Mouse (Mus musculus): Measurements from ENCODE around the gene 1700025G04Rik. TPM values are rescaled to one million over a fixed set of nuclear protein-coding genes. Genes with fewer than 3 reads are reported as not detected.

Gene 1700025G04Rik
- total and polyA plus RNA-seq, 2 experiments from 2014 or later = 13.0 to 46.1 TPM

DNA sequence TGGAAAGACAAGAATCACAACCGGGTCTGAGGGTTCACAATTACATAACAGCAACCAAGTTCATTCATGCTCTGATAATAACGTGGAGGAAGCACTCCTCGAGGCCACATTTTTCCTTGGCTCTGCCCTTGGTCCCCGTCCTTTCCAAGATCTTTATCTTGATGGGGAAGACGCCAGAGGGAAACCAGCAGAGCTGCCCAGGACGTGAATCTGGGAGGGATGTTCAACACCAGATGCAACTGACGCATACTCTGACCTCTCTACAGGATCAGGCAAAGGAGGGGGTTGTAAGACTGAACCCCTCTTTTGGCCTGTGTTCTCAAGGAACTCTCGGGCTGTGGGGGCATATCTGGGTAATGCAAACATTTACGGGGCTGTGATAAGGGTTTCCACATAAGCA, 38.1 kb downstream of the 1700025G04Rik start:
- no peaks in the 10 kb centered on the region for H3K9me3 ChIP-seq (replicated peaks; ENCODE audit: control insufficient read depth, low read length)
- DNase-seq (ENCODE audit: low spot score) = no peak
- no peak overlapping the region for H3K4me3 ChIP-seq (ENCODE audit: low read depth, low read length)
- H3K9ac ChIP-seq (replicated peaks; ENCODE audit: low read depth, low read length) = no peak overlapping the region
- no peak for TF ChIP-seq CTCF (IDR thresholded peaks at IDR 0.05; ENCODE audit: low read depth)
- TF ChIP-seq EP300 (IDR thresholded peaks at IDR 0.05; ENCODE audit: low read depth) = no peak
- no peaks in the 10 kb centered on the region for H3K36me3 ChIP-seq (replicated peaks; ENCODE audit: control insufficient read depth, insufficient read depth, low read length)
- H3K4me2 ChIP-seq (ENCODE audit: low read depth, low read length) = no peak overlapping the region
- peaks cover 12% of the 10 kb centered on the region for H3K4me1 ChIP-seq (ENCODE audit: control insufficient read depth, insufficient read depth)
- H3K27me3 ChIP-seq (ENCODE audit: control insufficient read depth, insufficient read depth, low read length) = no peaks in the 10 kb centered on the region
- WGBS = 37% methylated on average over 9 of the region's 9 CpGs
- H3K27ac ChIP-seq (ENCODE audit: low read depth) = no peak overlapping the region
- no peak for ATAC-seq (ENCODE audit: insufficient read depth, low read depth)

DNA sequence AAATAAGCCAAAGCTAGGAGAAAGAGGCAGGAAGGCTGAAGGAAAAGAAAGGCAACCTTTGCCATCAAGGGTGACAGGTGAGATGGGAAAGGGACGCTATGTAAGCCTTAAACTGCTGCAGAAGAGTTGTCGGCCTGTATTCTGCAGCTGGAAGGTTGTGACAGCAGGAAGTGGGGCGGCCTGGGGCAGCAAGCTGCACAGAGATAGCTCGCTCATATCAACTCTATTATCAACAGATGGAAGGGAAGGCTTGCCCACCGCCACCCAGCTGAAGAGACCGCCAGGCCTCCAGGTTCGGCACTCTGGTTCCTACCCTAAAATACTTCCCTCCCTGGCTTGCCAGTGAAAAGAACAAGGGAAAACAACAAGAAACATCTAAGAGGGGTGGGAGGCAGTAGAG, 39.9 kb downstream of the 1700025G04Rik start:
- Histone ChIP-seq H3K27me3 (ENCODE audit: control insufficient read depth, insufficient read depth, low read length) (no peaks in the 10 kb centered on the region), H3K4me3 (ENCODE audit: low read depth, low read length) (no peak overlapping the region), H3K9me3 (replicated peaks; ENCODE audit: control insufficient read depth, low read length) (no peaks in the 10 kb centered on the region), H3K27ac (ENCODE audit: low read depth) (no peak overlapping the region), H3K36me3 (replicated peaks; ENCODE audit: control insufficient read depth, insufficient read depth, low read length) (no peaks in the 10 kb centered on the region), H3K4me1 (ENCODE audit: control insufficient read depth, insufficient read depth) (peaks cover 12% of the 10 kb centered on the region), H3K4me2 (ENCODE audit: low read depth, low read length) (no peak overlapping the region), H3K9ac (replicated peaks; ENCODE audit: low read depth, low read length) (no peak overlapping the region)
- 67% methylated on average over 7 of the region's 7 CpGs for WGBS
- DNase-seq (ENCODE audit: low spot score) (no peak), ATAC-seq (ENCODE audit: insufficient read depth, low read depth) (no peak)
- TF ChIP-seq CTCF (IDR thresholded peaks at IDR 0.05; ENCODE audit: low read depth) (no peak), EP300 (IDR thresholded peaks at IDR 0.05; ENCODE audit: low read depth) (no peak)

DNA sequence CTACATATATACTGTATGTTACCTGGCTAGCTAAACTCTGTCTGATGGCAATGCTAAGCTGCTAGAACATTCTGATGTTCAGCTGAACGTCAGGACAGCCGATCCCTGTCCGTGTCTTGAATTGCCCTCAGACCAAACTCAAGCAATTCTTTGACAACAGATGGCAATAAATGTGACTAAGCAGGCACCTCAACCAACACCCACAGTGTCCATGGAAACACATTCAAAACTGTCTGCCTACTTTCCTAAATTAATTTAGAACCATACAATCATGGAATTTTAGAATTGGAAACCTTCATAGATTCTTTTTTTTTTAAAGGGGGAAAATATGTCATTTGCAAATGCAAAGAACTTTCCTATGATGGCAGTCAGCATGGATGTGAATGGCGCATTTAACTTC, 41.6 kb downstream of the 1700025G04Rik start:
- H3K9ac ChIP-seq (replicated peaks; ENCODE audit: low read depth, low read length) = no peak overlapping the region
- ATAC-seq (ENCODE audit: insufficient read depth, low read depth) = no peak
- TF ChIP-seq EP300 (IDR thresholded peaks at IDR 0.05; ENCODE audit: low read depth) = no peak
- no peak for TF ChIP-seq CTCF (IDR thresholded peaks at IDR 0.05; ENCODE audit: low read depth)
- H3K27me3 ChIP-seq (ENCODE audit: control insufficient read depth, insufficient read depth, low read length) = no peaks in the 10 kb centered on the region
- no peak overlapping the region for H3K4me3 ChIP-seq (ENCODE audit: low read depth, low read length)
- DNase-seq (ENCODE audit: low spot score) = no peak
- H3K27ac ChIP-seq (ENCODE audit: low read depth) = no peak overlapping the region
- peaks cover 12% of the 10 kb centered on the region for H3K4me1 ChIP-seq (ENCODE audit: control insufficient read depth, insufficient read depth)
- H3K4me2 ChIP-seq (ENCODE audit: low read depth, low read length) = no peak overlapping the region
- no peaks in the 10 kb centered on the region for H3K36me3 ChIP-seq (replicated peaks; ENCODE audit: control insufficient read depth, insufficient read depth, low read length)
- WGBS = 93% methylated on average over 4 of the region's 4 CpGs
- no peaks in the 10 kb centered on the region for H3K9me3 ChIP-seq (replicated peaks; ENCODE audit: control insufficient read depth, low read length)

DNA sequence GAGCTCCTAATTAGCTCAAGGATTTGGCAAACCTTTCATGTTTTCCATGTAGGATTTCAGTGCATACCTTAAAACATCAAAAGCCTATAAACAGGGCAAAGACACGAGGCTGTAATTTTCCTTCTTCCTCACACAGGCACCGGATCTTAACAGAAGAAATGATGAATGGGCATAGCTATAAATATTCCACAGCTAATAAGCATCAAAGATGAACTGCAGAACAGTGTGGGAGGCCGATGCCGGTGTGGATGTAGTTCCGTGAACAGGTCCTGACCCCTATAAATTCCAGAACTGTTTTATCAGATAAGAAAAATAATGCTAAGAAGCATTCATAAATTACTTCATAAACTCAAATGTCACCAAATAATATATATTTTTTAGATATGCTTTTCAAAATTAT, 42.5 kb downstream of the 1700025G04Rik start:
- 65% methylated on average over 5 of the region's 5 CpGs for WGBS
- Histone ChIP-seq H3K9ac (replicated peaks; ENCODE audit: low read depth, low read length) (no peak overlapping the region), H3K27ac (ENCODE audit: low read depth) (no peak overlapping the region), H3K9me3 (replicated peaks; ENCODE audit: control insufficient read depth, low read length) (no peaks in the 10 kb centered on the region), H3K4me3 (ENCODE audit: low read depth, low read length) (no peak overlapping the region), H3K4me2 (ENCODE audit: low read depth, low read length) (no peak overlapping the region), H3K36me3 (replicated peaks; ENCODE audit: control insufficient read depth, insufficient read depth, low read length) (no peaks in the 10 kb centered on the region), H3K4me1 (ENCODE audit: control insufficient read depth, insufficient read depth) (peaks cover 12% of the 10 kb centered on the region), H3K27me3 (ENCODE audit: control insufficient read depth, insufficient read depth, low read length) (no peaks in the 10 kb centered on the region)
- DNase-seq (ENCODE audit: low spot score) (no peak), ATAC-seq (ENCODE audit: insufficient read depth, low read depth) (no peak)
- TF ChIP-seq EP300 (IDR thresholded peaks at IDR 0.05; ENCODE audit: low read depth) (no peak), CTCF (IDR thresholded peaks at IDR 0.05; ENCODE audit: low read depth) (no peak)

DNA sequence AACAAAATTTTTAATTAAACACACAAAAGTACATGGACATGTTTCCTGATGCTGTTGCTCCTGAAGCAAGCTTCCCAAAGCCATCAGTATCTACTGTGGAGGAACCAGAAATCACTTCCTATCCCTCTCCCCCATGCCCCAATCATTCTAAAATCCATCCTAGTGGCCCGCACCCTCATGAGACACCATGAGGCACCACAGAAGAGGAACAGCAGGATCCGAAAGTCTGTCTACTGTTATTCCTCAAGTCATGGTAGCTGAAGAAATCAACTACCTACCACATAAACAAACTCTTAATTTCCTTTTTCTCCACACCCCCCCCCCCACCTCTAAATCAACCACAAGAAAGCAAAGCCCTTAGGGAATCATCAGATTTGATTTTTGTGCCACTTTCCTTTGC, 46.5 kb downstream of the 1700025G04Rik start:
- Histone ChIP-seq H3K4me1 (ENCODE audit: control insufficient read depth, insufficient read depth) (0 out of 2 replicates have a peak, but pooled peaks cover 5% of the 10 kb centered on the region), H3K4me2 (ENCODE audit: low read depth, low read length) (no peak overlapping the region), H3K27ac (ENCODE audit: low read depth) (no peak overlapping the region), H3K4me3 (ENCODE audit: low read depth, low read length) (no peak overlapping the region), H3K36me3 (replicated peaks; ENCODE audit: control insufficient read depth, insufficient read depth, low read length) (no peaks in the 10 kb centered on the region), H3K27me3 (ENCODE audit: control insufficient read depth, insufficient read depth, low read length) (no peaks in the 10 kb centered on the region), H3K9me3 (replicated peaks; ENCODE audit: control insufficient read depth, low read length) (no peaks in the 10 kb centered on the region), H3K9ac (replicated peaks; ENCODE audit: low read depth, low read length) (no peak overlapping the region)
- 90% methylated on average over 2 of the region's 2 CpGs for WGBS
- DNase-seq (ENCODE audit: low spot score) (no peak), ATAC-seq (ENCODE audit: insufficient read depth, low read depth) (no peak)
- TF ChIP-seq CTCF (IDR thresholded peaks at IDR 0.05; ENCODE audit: low read depth) = no peak
- TF ChIP-seq EP300 (IDR thresholded peaks at IDR 0.05; ENCODE audit: low read depth) = no peak

- TF ChIP-seq EP300 (IDR thresholded peaks at IDR 0.05; ENCODE audit: low read depth) = no peak
- TF ChIP-seq CTCF (IDR thresholded peaks at IDR 0.05; ENCODE audit: low read depth) = no peak
- no peak for ATAC-seq (ENCODE audit: insufficient read depth, low read depth)
- H3K27me3 ChIP-seq (ENCODE audit: control insufficient read depth, insufficient read depth, low read length) = no peaks in the 10 kb centered on the region
- H3K9me3 ChIP-seq (replicated peaks; ENCODE audit: control insufficient read depth, low read length) = no peaks in the 10 kb centered on the region
- H3K4me3 ChIP-seq (ENCODE audit: low read depth, low read length) = no peak overlapping the region
- no peak for DNase-seq (ENCODE audit: low spot score)
- H3K4me2 ChIP-seq (ENCODE audit: low read depth, low read length) = no peak overlapping the region
- no peak overlapping the region for H3K9ac ChIP-seq (replicated peaks; ENCODE audit: low read depth, low read length)
- no peaks in the 10 kb centered on the region for H3K36me3 ChIP-seq (replicated peaks; ENCODE audit: control insufficient read depth, insufficient read depth, low read length)
- H3K4me1 ChIP-seq (ENCODE audit: control insufficient read depth, insufficient read depth) = peaks cover 12% of the 10 kb centered on the region; the same call in 1 of the 2 replicates
- 82% methylated on average over 3 of the region's 3 CpGs for WGBS
- no peak overlapping the region for H3K27ac ChIP-seq (ENCODE audit: low read depth)
These were observed 47.5 kb downstream of the 1700025G04Rik start for GRCm38 (mm10) chr1:152042409-152042808.

All from heart, postnatal 0 days (tissue).